Mouse (Mus musculus): ENCODE results near the gene Akr1b10. TPM values are rescaled to one million over a fixed set of nuclear protein-coding genes. Genes with fewer than 3 reads are reported as not detected.

Akr1b10 gene
- polyA plus RNA-seq, 1 experiment from 2014 or later = 70.9 TPM

DNA sequence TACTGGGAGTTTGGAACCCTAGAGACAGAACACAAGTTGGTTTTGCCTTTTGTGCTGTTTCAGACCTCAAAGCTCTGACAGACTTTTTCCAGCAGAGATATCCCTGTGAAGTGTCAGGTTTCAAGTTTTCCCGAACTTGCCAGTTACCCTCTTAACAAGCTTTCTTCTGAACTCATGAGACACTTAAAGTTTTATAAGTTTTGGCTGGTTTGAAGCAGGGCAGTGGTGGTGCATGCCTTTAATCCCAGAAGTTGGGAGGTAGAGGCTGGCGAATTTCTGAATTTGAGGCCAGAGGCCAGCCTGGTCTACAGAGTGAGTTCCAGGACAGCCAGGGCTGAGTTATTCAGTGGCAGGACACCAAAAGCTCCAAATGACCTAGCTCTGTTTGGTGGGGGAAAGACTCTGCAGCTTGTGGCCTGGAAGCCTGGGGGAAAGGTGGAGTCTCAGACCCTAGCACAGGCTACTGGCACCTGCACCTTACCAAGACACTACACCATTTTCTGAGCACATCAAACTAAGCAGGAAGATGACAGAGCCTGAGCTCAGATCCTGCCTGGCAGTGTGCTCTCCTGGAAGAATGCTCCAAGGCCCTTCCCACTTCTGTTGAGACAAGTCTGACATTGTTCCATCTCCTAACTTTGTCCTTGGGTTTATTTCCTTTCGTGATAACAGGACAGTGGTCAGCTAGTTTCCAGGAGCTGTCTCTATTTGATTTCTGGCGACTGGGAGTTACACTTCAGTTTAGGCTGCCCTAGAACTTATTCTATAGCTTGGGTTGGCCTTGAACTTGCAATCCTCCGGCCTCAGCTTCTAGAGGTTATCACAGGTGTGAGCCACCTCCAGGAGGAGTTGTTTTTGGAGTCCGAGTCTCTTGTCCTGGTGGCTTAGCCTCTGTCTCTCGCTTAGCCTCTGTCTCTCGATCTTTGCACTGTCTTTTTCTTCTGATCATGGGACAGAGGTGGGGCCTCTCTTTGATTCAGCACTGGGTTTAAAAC lies 29.4 kb upstream of the Akr1b10 start:
- 49% methylated on average over 8 of the region's 8 CpGs for WGBS
- Histone ChIP-seq H3K27ac (replicated peaks in 1 of 2; ENCODE audit: control insufficient read depth in 1 of 2, insufficient read depth in 1 of 2, low read depth in 2 of 2, low read length in 2 of 2) (peak overlapping the region; percentile 66 to 67), H3K27me3 (ENCODE audit: control insufficient read depth, insufficient read depth, low read length) (no peaks in the 10 kb centered on the region), H3K4me2 (ENCODE audit: low read length) (peak overlapping the region; percentile 71), H3K4me1 (ENCODE audit: control insufficient read depth in 2 of 2, insufficient read depth in 2 of 2, low read length in 2 of 2) (peaks cover 6 to 11% of the 10 kb centered on the region in 2 experiments), H3K36me3 (ENCODE audit: control insufficient read depth, insufficient read depth, low read length) (no peaks in the 10 kb centered on the region), H3K9me3 (ENCODE audit: control insufficient read depth, low read length) (no peaks in the 10 kb centered on the region), H3K9ac (ENCODE audit: low read length) (0 out of 2 replicates have a peak overlapping the region, but pooled peaks have one; percentile 64), H3K4me3 (ENCODE audit: control insufficient read depth in 1 of 2, insufficient read depth in 1 of 2, low read depth in 1 of 2, low read length in 2 of 2) (peak overlapping the region; percentile 25 to 33; a peak in 3 of 4 replicates)
- no peak for ATAC-seq (ENCODE audit: insufficient number of reproducible peaks, insufficient read depth, low FRiP score, low read depth)

DNA sequence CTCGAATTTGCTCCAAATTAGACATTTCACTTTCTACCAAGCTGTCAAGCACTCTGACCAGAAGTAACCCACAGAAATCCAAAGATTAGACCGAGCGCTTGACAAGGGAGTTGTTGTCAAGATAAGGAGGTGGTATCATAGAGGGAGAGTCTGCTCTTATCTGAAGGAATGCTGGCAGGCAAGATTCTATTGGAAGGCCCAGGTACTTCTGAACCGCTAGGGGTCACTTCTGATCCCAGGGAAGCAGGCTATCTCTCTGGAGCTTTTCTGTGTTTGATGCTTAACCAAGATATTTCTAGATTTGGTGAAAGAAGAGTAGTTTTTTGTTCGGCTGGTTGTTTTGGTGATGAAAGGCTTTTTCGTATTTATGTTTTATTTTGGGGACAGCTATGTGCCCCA lies 28.7 kb upstream of the Akr1b10 start:
- Histone ChIP-seq H3K4me3 (ENCODE audit: control insufficient read depth in 1 of 2, insufficient read depth in 1 of 2, low read depth in 1 of 2, low read length in 2 of 2) (no peak overlapping the region), H3K9ac (ENCODE audit: low read length) (no peak overlapping the region), H3K4me2 (ENCODE audit: low read length) (0 out of 2 replicates have a peak overlapping the region, but pooled peaks have one; percentile 71), H3K9me3 (ENCODE audit: control insufficient read depth, low read length) (no peaks in the 10 kb centered on the region), H3K27me3 (ENCODE audit: control insufficient read depth, insufficient read depth, low read length) (no peaks in the 10 kb centered on the region), H3K4me1 (ENCODE audit: control insufficient read depth in 2 of 2, insufficient read depth in 2 of 2, low read length in 2 of 2) (peaks cover 6 to 11% of the 10 kb centered on the region in 2 experiments), H3K27ac (replicated peaks in 1 of 2; ENCODE audit: control insufficient read depth in 1 of 2, insufficient read depth in 1 of 2, low read depth in 2 of 2, low read length in 2 of 2) (no peak overlapping the region; a peak in 1 of 4 replicates), H3K36me3 (ENCODE audit: control insufficient read depth, insufficient read depth, low read length) (no peaks in the 10 kb centered on the region)
- 29% methylated on average over 6 of the region's 6 CpGs for WGBS
- ATAC-seq (ENCODE audit: insufficient number of reproducible peaks, insufficient read depth, low FRiP score, low read depth) = no peak

DNA sequence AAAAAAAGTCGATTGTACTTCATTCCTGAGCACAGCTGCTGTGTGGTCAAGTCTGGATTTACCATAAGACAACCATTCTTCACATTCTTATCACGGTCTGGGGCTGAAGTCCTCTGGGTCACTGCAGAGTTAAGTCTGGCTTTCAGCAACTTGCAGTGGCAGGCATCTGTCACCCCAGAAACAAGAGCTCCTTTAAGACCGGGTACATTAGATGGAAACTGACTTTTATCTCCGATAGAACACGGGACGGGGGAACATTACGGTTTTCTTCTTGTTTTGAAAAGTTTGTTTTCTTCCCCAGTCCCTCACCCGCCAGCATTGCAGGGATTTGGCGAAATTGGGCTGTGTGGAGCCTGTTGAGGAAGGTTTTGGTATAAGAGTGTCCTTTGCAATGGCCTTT lies 28.2 kb upstream of the Akr1b10 start:
- Histone ChIP-seq H3K27me3 (ENCODE audit: control insufficient read depth, insufficient read depth, low read length) (no peaks in the 10 kb centered on the region), H3K27ac (replicated peaks in 1 of 2; ENCODE audit: control insufficient read depth in 1 of 2, insufficient read depth in 1 of 2, low read depth in 2 of 2, low read length in 2 of 2) (no peak overlapping the region), H3K4me3 (ENCODE audit: control insufficient read depth in 1 of 2, insufficient read depth in 1 of 2, low read depth in 1 of 2, low read length in 2 of 2) (no peak overlapping the region), H3K9ac (ENCODE audit: low read length) (no peak overlapping the region), H3K4me1 (ENCODE audit: control insufficient read depth in 2 of 2, insufficient read depth in 2 of 2, low read length in 2 of 2) (peaks cover 6 to 11% of the 10 kb centered on the region in 2 experiments), H3K36me3 (ENCODE audit: control insufficient read depth, insufficient read depth, low read length) (no peaks in the 10 kb centered on the region), H3K9me3 (ENCODE audit: control insufficient read depth, low read length) (no peaks in the 10 kb centered on the region), H3K4me2 (ENCODE audit: low read length) (no peak overlapping the region)
- WGBS = 47% methylated on average over 9 of the region's 9 CpGs
- ATAC-seq (ENCODE audit: insufficient number of reproducible peaks, insufficient read depth, low FRiP score, low read depth) = no peak

DNA sequence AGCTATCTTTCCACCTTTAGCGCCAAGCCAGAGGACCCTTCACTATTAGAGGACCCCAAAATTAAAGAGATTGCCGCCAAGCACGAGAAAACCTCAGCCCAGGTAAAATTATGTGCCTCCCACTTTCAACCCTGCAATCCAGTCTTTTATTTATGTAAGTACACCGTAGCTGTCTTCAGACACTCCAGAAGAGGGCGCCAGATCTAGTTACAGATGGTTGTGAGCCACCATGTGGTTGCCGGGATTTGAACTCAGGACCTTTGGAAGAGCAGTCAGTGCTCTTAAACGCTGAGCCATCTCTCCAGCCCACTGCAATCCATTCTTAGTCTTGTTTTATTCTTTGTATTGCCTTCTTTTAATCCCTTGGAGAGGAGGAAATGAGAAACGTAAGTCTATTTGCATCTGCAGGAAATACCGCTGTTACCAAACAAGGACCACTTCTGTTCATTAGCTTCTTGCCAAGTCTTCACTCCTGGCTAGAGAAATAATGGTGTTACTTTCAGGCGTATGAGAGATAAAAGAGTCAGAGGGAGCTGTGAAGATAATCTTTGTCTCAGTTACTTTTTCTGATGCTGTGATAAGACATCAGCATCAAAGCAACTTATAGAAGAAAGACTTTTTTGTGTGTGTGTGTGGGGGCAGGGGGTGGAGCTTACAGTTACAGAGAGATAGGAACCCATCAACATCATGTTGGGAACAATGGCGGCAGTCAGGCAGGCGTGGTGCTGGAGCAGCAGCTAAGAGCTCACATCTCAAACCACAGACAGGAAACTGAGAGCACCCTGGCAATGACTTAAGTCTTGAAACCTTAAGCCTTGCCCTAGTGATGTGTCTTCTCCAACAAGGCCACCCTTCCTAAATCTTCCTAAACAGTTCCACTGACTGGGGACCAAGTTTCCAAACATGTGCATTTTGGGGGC lies 19.5 kb upstream of the Akr1b10 start:
- H3K9ac ChIP-seq (ENCODE audit: low read length) = no peak overlapping the region
- WGBS = 77% methylated on average over 12 of the region's 12 CpGs
- no peaks in the 10 kb centered on the region; a peak in 1 of 4 replicates for H3K4me1 ChIP-seq (ENCODE audit: control insufficient read depth in 2 of 2, insufficient read depth in 2 of 2, low read length in 2 of 2)
- ATAC-seq (ENCODE audit: insufficient number of reproducible peaks, insufficient read depth, low FRiP score, low read depth) = no peak
- H3K9me3 ChIP-seq (ENCODE audit: control insufficient read depth, low read length) = no peaks in the 10 kb centered on the region
- no peaks in the 10 kb centered on the region for H3K36me3 ChIP-seq (ENCODE audit: control insufficient read depth, insufficient read depth, low read length)
- no peak overlapping the region for H3K27ac ChIP-seq (replicated peaks in 1 of 2; ENCODE audit: control insufficient read depth in 1 of 2, insufficient read depth in 1 of 2, low read depth in 2 of 2, low read length in 2 of 2)
- no peak overlapping the region for H3K4me2 ChIP-seq (ENCODE audit: low read length)
- H3K4me3 ChIP-seq (ENCODE audit: control insufficient read depth in 1 of 2, insufficient read depth in 1 of 2, low read depth in 1 of 2, low read length in 2 of 2) = no peak overlapping the region
- no peaks in the 10 kb centered on the region for H3K27me3 ChIP-seq (ENCODE audit: control insufficient read depth, insufficient read depth, low read length)

DNA sequence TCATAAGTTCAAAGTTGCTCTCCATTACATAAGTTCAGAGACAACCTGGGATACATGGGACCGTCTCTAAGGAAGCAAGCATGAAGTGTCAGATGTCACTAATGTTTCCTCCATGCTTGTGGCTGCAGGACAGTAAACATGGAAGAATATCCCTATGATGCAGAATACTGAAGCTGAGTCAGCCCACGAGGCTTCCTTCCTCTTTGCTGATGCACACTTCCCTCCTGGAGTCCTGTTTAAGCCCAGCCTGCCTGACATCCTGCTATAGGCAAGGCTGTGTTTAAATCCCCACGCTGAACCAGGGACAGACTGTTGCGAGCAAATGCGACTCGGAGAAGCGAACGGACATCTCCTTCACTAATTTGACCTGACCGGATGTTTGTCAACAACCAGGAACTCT lies 16.0 kb upstream of the Akr1b10 start:
- Histone ChIP-seq H3K27me3 (ENCODE audit: control insufficient read depth, insufficient read depth, low read length) (no peaks in the 10 kb centered on the region), H3K9ac (ENCODE audit: low read length) (no peak overlapping the region), H3K27ac (replicated peaks in 1 of 2; ENCODE audit: control insufficient read depth in 1 of 2, insufficient read depth in 1 of 2, low read depth in 2 of 2, low read length in 2 of 2) (no peak overlapping the region), H3K9me3 (ENCODE audit: control insufficient read depth, low read length) (no peaks in the 10 kb centered on the region), H3K4me3 (ENCODE audit: control insufficient read depth in 1 of 2, insufficient read depth in 1 of 2, low read depth in 1 of 2, low read length in 2 of 2) (no peak overlapping the region), H3K4me1 (ENCODE audit: control insufficient read depth in 2 of 2, insufficient read depth in 2 of 2, low read length in 2 of 2) (no peaks in the 10 kb centered on the region; a peak in 2 of 4 replicates), H3K36me3 (ENCODE audit: control insufficient read depth, insufficient read depth, low read length) (no peaks in the 10 kb centered on the region), H3K4me2 (ENCODE audit: low read length) (no peak overlapping the region)
- 67% methylated on average over 9 of the region's 9 CpGs for WGBS
- no peak for ATAC-seq (ENCODE audit: insufficient number of reproducible peaks, insufficient read depth, low FRiP score, low read depth)

DNA sequence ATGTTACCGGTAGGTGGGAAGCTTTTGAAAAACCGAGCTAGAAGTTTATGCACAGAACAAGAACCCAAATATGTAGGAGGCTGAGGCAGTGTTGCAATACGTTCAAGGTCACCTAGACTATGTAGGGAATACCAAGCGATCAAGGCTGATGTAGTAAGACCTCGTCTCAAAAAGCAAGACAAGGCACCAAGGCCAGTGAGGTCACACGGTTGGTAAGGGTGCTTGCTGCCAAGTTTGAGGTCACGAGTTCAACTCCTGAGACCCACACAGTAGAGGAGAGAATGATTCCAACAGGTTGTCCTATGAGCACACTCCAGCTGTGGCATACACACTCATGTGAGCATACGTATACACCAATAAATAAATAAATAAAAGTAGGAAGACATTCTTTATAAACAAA lies 13.9 kb upstream of the Akr1b10 start:
- Histone ChIP-seq H3K9ac (ENCODE audit: low read length) (no peak overlapping the region), H3K27ac (replicated peaks in 1 of 2; ENCODE audit: control insufficient read depth in 1 of 2, insufficient read depth in 1 of 2, low read depth in 2 of 2, low read length in 2 of 2) (no peak overlapping the region), H3K9me3 (ENCODE audit: control insufficient read depth, low read length) (no peaks in the 10 kb centered on the region), H3K36me3 (ENCODE audit: control insufficient read depth, insufficient read depth, low read length) (no peaks in the 10 kb centered on the region), H3K27me3 (ENCODE audit: control insufficient read depth, insufficient read depth, low read length) (no peaks in the 10 kb centered on the region), H3K4me3 (ENCODE audit: control insufficient read depth in 1 of 2, insufficient read depth in 1 of 2, low read depth in 1 of 2, low read length in 2 of 2) (no peak overlapping the region), H3K4me2 (ENCODE audit: low read length) (no peak overlapping the region), H3K4me1 (ENCODE audit: control insufficient read depth in 2 of 2, insufficient read depth in 2 of 2, low read length in 2 of 2) (no peaks in the 10 kb centered on the region; a peak in 2 of 4 replicates)
- ATAC-seq (ENCODE audit: insufficient number of reproducible peaks, insufficient read depth, low FRiP score, low read depth) = no peak
- WGBS = 77% methylated on average over 8 of the region's 8 CpGs

DNA sequence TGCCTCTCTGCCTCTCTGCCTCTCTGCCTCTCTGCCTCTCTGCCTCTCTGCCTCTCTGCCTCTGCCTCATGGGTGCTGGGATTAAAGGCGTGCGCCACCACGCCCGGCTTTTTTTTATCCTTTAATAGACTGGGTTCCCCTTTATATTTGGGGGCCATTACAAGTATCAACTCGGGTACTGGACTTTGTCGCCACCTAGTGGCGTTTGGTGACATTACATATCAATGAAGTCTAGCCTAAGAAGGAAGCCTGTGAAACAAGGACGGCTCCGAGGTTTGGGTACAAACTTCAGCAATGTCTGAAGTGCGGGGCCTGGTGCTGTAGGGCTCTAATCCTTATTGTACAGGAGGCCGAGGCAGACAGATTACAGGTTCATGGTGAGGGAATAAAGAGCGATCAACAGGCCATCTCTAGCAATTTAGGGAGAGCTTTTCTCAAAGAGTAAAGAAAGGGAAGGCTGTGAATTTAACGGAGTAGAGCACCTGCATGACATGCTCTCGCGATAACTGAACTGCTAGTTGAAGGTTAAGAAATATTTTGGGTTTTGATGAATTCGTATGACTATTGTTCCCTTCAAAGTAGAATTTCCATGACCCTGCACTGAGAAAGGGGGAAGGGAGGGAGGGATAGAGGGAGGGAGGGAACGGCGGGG lies 12.2 kb upstream of the Akr1b10 start:
- Histone ChIP-seq H3K27me3 (ENCODE audit: control insufficient read depth, insufficient read depth, low read length) (no peaks in the 10 kb centered on the region), H3K27ac (replicated peaks in 1 of 2; ENCODE audit: control insufficient read depth in 1 of 2, insufficient read depth in 1 of 2, low read depth in 2 of 2, low read length in 2 of 2) (no peak overlapping the region), H3K4me3 (ENCODE audit: control insufficient read depth in 1 of 2, insufficient read depth in 1 of 2, low read depth in 1 of 2, low read length in 2 of 2) (0 out of 4 replicates have a peak overlapping the region, but pooled peaks have one; percentile 8 to 16), H3K9ac (ENCODE audit: low read length) (peak overlapping the region; percentile 42; the same call in 1 of the 2 replicates), H3K4me1 (ENCODE audit: control insufficient read depth in 2 of 2, insufficient read depth in 2 of 2, low read length in 2 of 2) (no peaks in the 10 kb centered on the region; a peak in 2 of 4 replicates), H3K4me2 (ENCODE audit: low read length) (peak overlapping the region; percentile 54), H3K9me3 (ENCODE audit: control insufficient read depth, low read length) (no peaks in the 10 kb centered on the region), H3K36me3 (ENCODE audit: control insufficient read depth, insufficient read depth, low read length) (no peaks in the 10 kb centered on the region)
- WGBS = 22% methylated on average over 18 of the region's 18 CpGs
- no peak for ATAC-seq (ENCODE audit: insufficient number of reproducible peaks, insufficient read depth, low FRiP score, low read depth)
